Mouse (Mus musculus) neural tube, embryonic 14.5 days (tissue): ENCODE results near the gene Arid4a. TPM values are rescaled to one million over a fixed set of nuclear protein-coding genes. Genes with fewer than 3 reads are reported as not detected.

Source experiments
- ATAC-seq: fragments of 200-750 bp; cut with Nextera tagmentation; 2 replicates; pipeline ENCODE4 v1.8.0; 2017; ENCODE audit warnings: low read depth, mild to moderate bottlenecking, moderate TSS enrichment, moderate library complexity
- H3K27ac ChIP-seq: fragments of 300-500 bp; sonication (generic); 2 replicates; pipeline ENCODE4 v1.5.1; 2014; ENCODE audit warnings: low read depth, mild to moderate bottlenecking, control low read depth, low read length, moderate library complexity, mixed read lengths
- H3K27me3 ChIP-seq: fragments of 300-500 bp; sonication (generic); 2 replicates; pipeline ENCODE4 v1.6.1; 2014; ENCODE audit warnings: low read length; ENCODE audit not compliant: control insufficient read depth, insufficient read depth
- H3K36me3 ChIP-seq: fragments of 300-500 bp; sonication (generic); 2 replicates; pipeline ENCODE4 v1.6.1; 2014; ENCODE audit warnings: low read length, mixed read lengths; ENCODE audit not compliant: control insufficient read depth, insufficient read depth
- H3K4me1 ChIP-seq: fragments of 300-500 bp; sonication (generic); 2 replicates; pipeline ENCODE4 v1.6.1; 2014; ENCODE audit warnings: low read length; ENCODE audit not compliant: control insufficient read depth, insufficient read depth
- H3K4me2 ChIP-seq: fragments of 300-500 bp; sonication (generic); 2 replicates; pipeline ENCODE4 v1.6.1; 2014; ENCODE audit warnings: mild to moderate bottlenecking, low read depth, low read length, control low read depth
- H3K4me3 ChIP-seq: fragments of 300-500 bp; sonication (generic); 2 replicates; pipeline ENCODE4 v1.5.1; 2014; ENCODE audit warnings: low read depth, low read length, control low read depth, mixed read lengths
- H3K9ac ChIP-seq: fragments of 300-500 bp; sonication (generic); replicated peaks from 2 replicates; pipeline ENCODE4 v1.6.1; 2014; ENCODE audit warnings: low read depth, mild to moderate bottlenecking, control low read depth, low read length, mixed read lengths
- H3K9me3 ChIP-seq: fragments of 300-500 bp; sonication (generic); 2 replicates; pipeline ENCODE4 v1.6.1; 2016; ENCODE audit warnings: low read length; ENCODE audit not compliant: control insufficient read depth
- WGBS: fragments of 180-500 bp; shearing (Covaris S2); extraction: QIAGEN DNeasy Blood & Tissue Kit; methylation state at CpG from one replicate; pipeline ENCODE4 v1.1.7; 2014; 5-methylcytosine and 5-hydroxymethylcytosine counted together
- polyA plus RNA-seq: library from polyadenylated mRNA; unstranded; fragments of >200 nt; fragmentation: Nextera tagmentation; extraction: Ambion mirVana; gene quantifications from 2 replicates; pipeline ENCODE4 v1.2.1, GENCODE M21; 2014

The Arid4a gene
- polyA plus RNA-seq, 1 experiment from 2014 or later = 45.0 TPM

DNA sequence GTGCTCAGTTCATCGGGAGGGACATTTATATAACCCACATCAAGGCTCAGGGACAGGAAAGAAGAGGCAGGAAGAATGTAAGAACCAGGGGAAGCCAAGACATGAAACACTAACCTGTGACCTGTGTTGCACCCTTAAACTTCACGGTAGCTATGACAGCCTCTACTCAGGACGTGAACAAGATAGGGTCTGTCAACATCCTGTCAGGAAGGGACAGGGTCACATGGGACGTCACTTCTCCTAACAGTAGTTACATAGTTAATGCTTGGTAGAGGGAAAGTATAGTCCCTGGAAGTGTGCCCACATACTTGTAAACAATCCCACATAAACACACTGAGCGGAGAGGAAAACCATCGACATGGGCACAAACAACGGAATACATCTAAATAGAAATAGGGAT is 8.9 kb upstream of the Arid4a start:
- peaks cover 38% of the 10 kb centered on the region for H3K36me3 ChIP-seq
- H3K27me3 ChIP-seq = no peaks in the 10 kb centered on the region
- no peak overlapping the region for H3K4me3 ChIP-seq
- 94% methylated on average over 7 of the region's 7 CpGs for WGBS
- no peaks in the 10 kb centered on the region for H3K4me1 ChIP-seq
- H3K9me3 ChIP-seq = no peaks in the 10 kb centered on the region
- H3K4me2 ChIP-seq = no peak overlapping the region
- no peak overlapping the region for H3K27ac ChIP-seq
- no peak for ATAC-seq
- H3K9ac ChIP-seq = no peak overlapping the region

DNA sequence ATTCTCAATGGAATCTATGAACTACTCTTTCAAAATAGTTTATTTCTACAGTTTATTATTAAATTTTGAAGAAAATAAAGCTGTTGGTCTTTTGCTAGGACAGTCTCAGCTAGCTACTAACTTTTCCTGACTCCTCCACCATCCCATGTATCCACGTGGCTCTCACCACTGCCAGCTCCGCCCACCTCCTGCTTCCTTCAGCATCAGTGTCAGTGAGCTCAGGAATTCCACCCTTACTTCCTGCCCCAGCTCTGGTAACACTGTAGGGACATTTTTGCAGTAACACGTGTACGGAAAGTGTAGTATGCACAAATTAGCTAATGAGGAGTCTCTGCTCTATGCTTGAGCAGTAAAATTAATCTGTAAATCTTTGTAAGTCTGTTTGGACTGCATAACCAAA is 6.0 kb upstream of the Arid4a start:
- no peak overlapping the region for H3K27ac ChIP-seq
- H3K36me3 ChIP-seq = peaks cover 37% of the 10 kb centered on the region
- H3K4me3 ChIP-seq = no peak overlapping the region
- no peak overlapping the region for H3K9ac ChIP-seq
- H3K9me3 ChIP-seq = no peaks in the 10 kb centered on the region
- no peak overlapping the region for H3K4me2 ChIP-seq
- 70% methylated on average over 4 of the region's 4 CpGs for WGBS
- ATAC-seq = no peak
- peaks cover 19% of the 10 kb centered on the region for H3K4me1 ChIP-seq
- no peaks in the 10 kb centered on the region for H3K27me3 ChIP-seq

DNA sequence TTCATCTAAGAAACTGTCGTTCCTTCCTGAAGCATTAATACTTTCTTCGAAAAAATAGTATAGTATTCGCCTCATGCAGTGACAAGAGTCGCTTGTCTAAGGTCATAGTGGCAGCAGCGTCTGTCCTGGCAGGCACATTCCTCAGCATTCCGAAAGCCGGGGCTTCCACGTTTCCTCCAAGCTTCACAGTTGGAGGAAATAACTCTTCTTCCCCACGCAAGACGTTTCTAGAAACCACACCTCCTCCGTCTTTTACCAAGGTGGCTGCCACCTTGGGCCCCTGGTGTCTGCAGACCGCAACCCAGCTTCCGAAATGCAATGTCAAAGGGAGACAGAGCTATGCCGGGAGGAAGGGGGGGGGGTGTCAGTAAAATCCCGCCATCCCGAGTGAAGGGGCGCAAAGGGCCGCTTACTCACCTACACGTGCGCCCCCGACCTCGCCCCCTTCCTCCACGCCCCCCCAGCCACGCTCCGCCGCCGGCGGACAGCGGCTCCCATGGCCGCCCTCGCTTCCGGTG is 886 bp upstream of the Arid4a start:
- H3K27me3 ChIP-seq = no peaks in the 10 kb centered on the region
- H3K9me3 ChIP-seq = no peaks in the 10 kb centered on the region
- H3K36me3 ChIP-seq = peaks cover 14% of the 10 kb centered on the region
- H3K4me1 ChIP-seq = peaks cover 23% of the 10 kb centered on the region
- ATAC-seq = peak; percentile 67; the same call in 1 of the 2 replicates
- H3K4me3 ChIP-seq = peak overlapping the region; percentile 58
- H3K9ac ChIP-seq = peak overlapping the region; percentile 75
- 1% methylated on average over 31 of the region's 32 CpGs for WGBS
- H3K27ac ChIP-seq = peak overlapping the region; percentile 96
- H3K4me2 ChIP-seq = peak overlapping the region; percentile 56

DNA sequence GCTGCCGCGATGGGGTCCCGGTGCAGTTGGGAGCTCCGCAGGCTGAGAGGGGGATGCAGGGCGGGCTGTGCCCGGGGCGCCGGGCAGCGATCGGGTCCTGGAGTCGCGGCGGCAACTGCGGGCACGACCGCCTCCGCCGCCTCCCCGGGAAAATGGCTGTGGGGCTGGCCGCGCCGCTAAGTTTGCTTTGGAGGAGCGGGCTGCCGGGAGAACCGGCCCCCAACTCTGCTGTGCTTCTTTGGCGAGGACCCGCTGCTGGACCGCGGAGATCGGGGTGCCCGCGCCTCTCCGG is 367 bp downstream of the Arid4a start:
- H3K27me3 ChIP-seq = no peaks in the 10 kb centered on the region

DNA sequence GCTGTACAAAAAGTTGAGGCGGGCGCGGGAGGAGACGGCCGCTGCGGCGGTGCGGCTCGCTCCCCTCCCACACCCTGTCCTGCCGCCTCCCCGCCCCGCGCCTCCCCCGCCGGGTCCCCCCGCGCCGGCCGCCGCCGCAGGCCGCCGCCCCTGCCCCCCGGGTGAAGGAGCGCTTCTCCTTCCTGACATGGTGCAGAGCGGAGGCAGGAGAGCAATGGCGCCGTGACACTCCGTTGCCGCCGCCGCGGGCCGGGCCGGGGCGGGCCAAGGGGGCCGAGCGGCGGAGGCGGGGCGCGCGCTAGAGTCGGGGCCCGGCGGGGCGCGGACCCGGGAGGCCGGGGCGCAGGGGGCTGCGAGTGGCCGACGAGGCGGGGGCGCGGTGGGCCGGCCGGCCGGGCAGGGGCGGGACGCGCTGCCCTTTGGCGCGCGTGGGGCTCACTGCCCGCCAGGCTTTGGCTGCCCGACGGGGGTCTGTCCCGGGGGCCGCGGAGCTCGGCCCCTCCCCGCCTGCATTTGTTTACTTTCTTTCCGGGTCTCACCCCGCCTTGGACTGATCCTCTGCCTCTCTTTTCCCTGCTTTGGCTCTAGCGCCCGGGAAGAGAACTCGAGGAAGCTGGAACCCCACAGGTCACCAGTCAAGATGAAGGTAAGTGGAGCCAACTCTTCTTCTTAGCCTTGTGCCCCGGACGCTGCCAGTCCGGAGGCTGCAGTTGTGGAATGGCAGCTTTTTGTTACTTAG is 882 bp downstream of the Arid4a start:
- peak overlapping the region; percentile 86 for H3K27ac ChIP-seq
- WGBS = under 1% methylated on average over 41 of the region's 82 CpGs
- H3K4me1 ChIP-seq = peaks cover 23% of the 10 kb centered on the region
- no peak for ATAC-seq
- H3K27me3 ChIP-seq = no peaks in the 10 kb centered on the region
- H3K9ac ChIP-seq = peak overlapping the region; percentile 76
- H3K4me2 ChIP-seq = peak overlapping the region; percentile 81
- H3K4me3 ChIP-seq = peak overlapping the region; percentile 97
- H3K36me3 ChIP-seq = peaks cover 19% of the 10 kb centered on the region
- no peaks in the 10 kb centered on the region for H3K9me3 ChIP-seq

More for the DNA sequence above, 367 bp downstream of the Arid4a start:
- Histone ChIP-seq H3K4me1 (peaks cover 23% of the 10 kb centered on the region), H3K9me3 (no peaks in the 10 kb centered on the region), H3K9ac (peak overlapping the region; percentile 76), H3K4me2 (peak overlapping the region; percentile 81), H3K36me3 (peaks cover 14% of the 10 kb centered on the region), H3K4me3 (peak overlapping the region; percentile 97), H3K27ac (peak overlapping the region; percentile 86)
- no peak for ATAC-seq
- WGBS = 1% methylated on average over 28 of the region's 33 CpGs

DNA sequence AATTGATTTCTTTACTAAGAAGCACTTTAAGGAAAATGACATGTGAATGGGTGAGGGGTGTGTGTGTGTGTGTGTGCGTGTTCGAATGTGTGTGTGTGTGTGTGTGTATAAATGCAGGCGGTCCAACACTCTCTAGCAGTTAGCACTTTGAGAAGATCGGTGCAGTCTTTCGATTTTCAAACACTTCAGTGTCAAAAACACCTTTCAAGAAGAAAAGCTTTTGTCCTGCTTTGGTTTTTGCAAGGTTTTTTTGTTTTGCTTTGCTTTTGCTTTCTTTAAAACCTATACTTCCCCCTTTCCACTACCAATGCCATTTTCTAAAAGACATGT is 1.4 kb downstream of the Arid4a start:
- 21% methylated on average over 5 of the region's 5 CpGs for WGBS
- H3K9ac ChIP-seq = peak overlapping the region; percentile 76; the same call in 1 of the 2 replicates
- peak overlapping the region; percentile 81 for H3K4me2 ChIP-seq
- ATAC-seq = no peak
- peak overlapping the region; percentile 97 for H3K4me3 ChIP-seq
- H3K4me1 ChIP-seq = peaks cover 23% of the 10 kb centered on the region
- H3K9me3 ChIP-seq = no peaks in the 10 kb centered on the region
- H3K27me3 ChIP-seq = no peaks in the 10 kb centered on the region
- peaks cover 18% of the 10 kb centered on the region for H3K36me3 ChIP-seq
- peak overlapping the region; percentile 86 for H3K27ac ChIP-seq

DNA sequence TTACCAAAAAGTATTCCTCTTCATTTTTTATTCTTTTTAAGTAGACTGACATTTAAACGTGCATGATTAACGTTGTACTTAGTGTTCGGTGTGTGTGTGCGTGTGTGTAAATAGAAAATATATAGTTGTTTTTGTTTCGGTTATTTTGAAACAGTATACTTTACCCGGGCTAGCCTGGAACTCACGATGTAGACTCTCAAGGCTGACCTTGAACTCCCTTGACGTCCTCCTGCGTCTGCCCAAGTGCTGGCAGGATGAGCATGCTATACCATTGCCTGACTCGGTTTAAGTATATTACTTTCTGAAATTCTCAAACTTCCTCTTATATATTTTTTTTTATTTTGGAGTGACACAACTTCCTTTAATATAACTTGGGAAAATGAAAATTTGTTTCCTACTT is 2.0 kb downstream of the Arid4a start:
- Histone ChIP-seq H3K4me2 (no peak overlapping the region), H3K4me3 (0 out of 2 replicates have a peak overlapping the region, but pooled peaks have one; percentile 97)
- 84% methylated on average over 10 of the region's 10 CpGs for WGBS

DNA sequence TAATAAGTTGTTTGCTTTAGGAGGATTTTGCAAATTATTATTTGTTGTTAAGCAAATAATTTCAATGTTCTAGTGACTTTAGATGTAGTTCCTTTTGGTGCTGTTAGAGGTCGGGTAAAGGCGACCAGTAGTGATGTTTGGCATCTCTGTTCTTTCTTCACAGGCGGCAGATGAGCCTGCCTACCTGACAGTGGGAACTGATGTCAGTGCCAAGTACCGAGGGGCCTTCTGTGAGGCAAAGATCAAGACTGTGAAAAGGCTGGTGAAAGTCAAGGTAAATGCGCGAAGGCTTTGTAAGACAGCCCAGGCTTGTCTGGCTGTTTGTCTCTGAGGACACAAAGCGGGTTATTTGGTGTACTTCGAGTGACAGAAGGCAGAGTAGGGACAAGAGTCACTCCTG is 3.4 kb downstream of the Arid4a start:
- no peaks in the 10 kb centered on the region for H3K9me3 ChIP-seq
- H3K27me3 ChIP-seq = no peaks in the 10 kb centered on the region
- no peak overlapping the region for H3K4me3 ChIP-seq
- H3K4me2 ChIP-seq = no peak overlapping the region
- no peak overlapping the region for H3K9ac ChIP-seq
- no peak for ATAC-seq
- H3K36me3 ChIP-seq = peaks cover 30% of the 10 kb centered on the region
- H3K27ac ChIP-seq = no peak overlapping the region
- peaks cover 10% of the 10 kb centered on the region for H3K4me1 ChIP-seq
- WGBS = 86% methylated on average over 8 of the region's 8 CpGs

More for the DNA sequence above, 2.0 kb downstream of the Arid4a start:
- Histone ChIP-seq H3K36me3 (peaks cover 18% of the 10 kb centered on the region), H3K9ac (no peak overlapping the region), H3K9me3 (no peaks in the 10 kb centered on the region), H3K4me1 (peaks cover 20% of the 10 kb centered on the region), H3K27me3 (no peaks in the 10 kb centered on the region), H3K27ac (no peak overlapping the region)
- no peak for ATAC-seq

DNA sequence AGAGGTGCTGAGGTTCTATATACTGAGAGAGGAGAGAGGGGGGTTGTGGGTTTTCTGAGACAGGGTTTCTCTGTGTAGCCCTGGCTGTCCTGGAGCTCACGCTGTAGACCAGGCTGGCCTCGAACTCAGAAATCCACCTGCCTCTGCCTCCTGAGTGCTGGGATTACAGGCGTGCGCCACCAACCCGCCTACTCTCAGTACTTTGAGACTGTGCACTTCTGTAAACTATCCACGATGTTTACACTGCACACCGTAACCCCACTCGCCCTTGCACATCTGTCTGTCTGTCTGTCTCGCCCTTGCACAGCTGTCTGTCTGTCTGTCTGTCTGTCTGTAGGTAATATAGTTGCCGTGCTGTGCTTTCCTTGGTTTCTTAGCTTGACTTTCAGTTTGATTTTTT is 8.6 kb downstream of the Arid4a start:
- no peak overlapping the region for H3K4me3 ChIP-seq
- ATAC-seq = no peak
- no peaks in the 10 kb centered on the region for H3K27me3 ChIP-seq
- H3K4me1 ChIP-seq = no peaks in the 10 kb centered on the region
- 96% methylated on average over 10 of the region's 10 CpGs for WGBS
- no peaks in the 10 kb centered on the region for H3K9me3 ChIP-seq
- no peak overlapping the region for H3K27ac ChIP-seq
- no peak overlapping the region for H3K9ac ChIP-seq
- no peak overlapping the region for H3K4me2 ChIP-seq
- H3K36me3 ChIP-seq = peaks cover 53% of the 10 kb centered on the region
